Mouse (Mus musculus) hindbrain, embryonic 14.5 days (tissue): Measurements from ENCODE around the gene Rad50. TPM values are rescaled to one million over a fixed set of nuclear protein-coding genes. Genes with fewer than 3 reads are reported as not detected.

Experiments used
- polyA plus RNA-seq: library from polyadenylated mRNA; unstranded; fragments of >200 nt; fragmentation: Nextera tagmentation; extraction: Ambion mirVana; gene quantifications from 2 replicates; pipeline ENCODE4 v1.2.1, GENCODE M21; 2014

Gene Rad50
- polyA plus RNA-seq, 1 experiment from 2014 or later = 10.7 TPM

Other genes with a start within 250 kb of the Rad50 start
- gene Gm9837, start 236.8 kb downstream of the Rad50 start, polyA plus RNA-seq = not detected in 2 replicates
- 0.36 TPM in 1 of 2 replicates, not detected in the other for gene Gm9945, start 227.2 kb downstream of the Rad50 start, polyA plus RNA-seq
- 1.3 and 1.4 TPM in 2 replicates for gene Sowaha, start 227.0 kb downstream of the Rad50 start, polyA plus RNA-seq
- gene Sept8, start 188.1 kb downstream of the Rad50 start, polyA plus RNA-seq = 21.6 and 23.7 TPM in 2 replicates
- 278 and 302 TPM in 2 replicates for gene Kif3a, start 139.9 kb downstream of the Rad50 start, polyA plus RNA-seq
- 8.3 and 8.5 TPM in 2 replicates for gene Il4, start 88.7 kb downstream of the Rad50 start, polyA plus RNA-seq
- not detected in 2 replicates for gene Il13, start 72.6 kb downstream of the Rad50 start, polyA plus RNA-seq
- gene Il5, start 13.5 kb upstream of the Rad50 start, polyA plus RNA-seq = not detected in 2 replicates
- gene Irf1, start 62.7 kb upstream of the Rad50 start, polyA plus RNA-seq = 2.7 and 3.1 TPM in 2 replicates
- not detected in 2 replicates for gene Gm17334, start 65.9 kb upstream of the Rad50 start, polyA plus RNA-seq
- 0.48 TPM in 1 of 2 replicates, not detected in the other for gene Gm12216, start 151.9 kb upstream of the Rad50 start, polyA plus RNA-seq
- 11.9 and 12.9 TPM in 2 replicates for gene Slc22a5, start 184.3 kb upstream of the Rad50 start, polyA plus RNA-seq